Mouse (Mus musculus): Measurements from ENCODE around the gene Ndufv2.

DNA sequence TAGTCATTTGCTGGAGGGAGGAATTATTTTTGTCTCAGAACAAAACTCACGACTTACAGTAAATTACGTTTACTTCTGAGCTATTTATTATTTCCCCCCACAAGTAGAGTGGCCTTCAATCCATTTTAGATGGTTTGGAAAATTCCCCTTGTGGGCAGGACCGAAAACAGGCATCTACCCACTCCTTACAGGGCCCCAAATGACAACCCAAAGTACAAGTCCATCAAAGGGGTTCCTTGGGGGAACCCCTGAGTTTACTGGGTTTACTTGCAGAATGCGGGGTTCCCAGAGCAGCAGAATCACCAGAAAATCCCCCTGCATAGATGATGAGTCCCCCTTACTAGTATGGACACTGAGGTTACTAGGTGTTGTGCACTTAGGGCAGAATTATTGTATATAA is 10.8 kb upstream of the Ndufv2 start:
- TF ChIP-seq CTCF (conservative IDR thresholded peaks at IDR 0.05; ENCODE audit: low read length) (no peak), NANOG (IDR thresholded peaks at IDR 0.05; ENCODE audit: borderline replicate concordance, low read length) (no peak), POU5F1 (IDR thresholded peaks at IDR 0.05; ENCODE audit: borderline replicate concordance, low read length) (no peak)
